Mouse (Mus musculus): ENCODE results near the gene Arhgap10. TPM values are rescaled to one million over a fixed set of nuclear protein-coding genes. Genes with fewer than 3 reads are reported as not detected.
A peak's percentile ranks its signal among the peaks of the same experiment; 100 is the strongest.

Gene Arhgap10
- polyA plus RNA-seq, 1 experiment from 2014 or later = 23.2 TPM

GRCm38 (mm10) chr8:77422632-77423252 is 95.0 kb downstream of the Arhgap10 start:
- Histone ChIP-seq H3K27ac (ENCODE audit: low read depth) (no peak overlapping the region), H3K36me3 (ENCODE audit: insufficient read depth) (peaks cover 38% of the 10 kb centered on the region; the same call in 1 of the 2 replicates), H3K27me3 (ENCODE audit: insufficient read depth, low read length) (no peaks in the 10 kb centered on the region), H3K9ac (no peak overlapping the region), H3K4me1 (ENCODE audit: insufficient read depth) (no peaks in the 10 kb centered on the region), H3K4me2 (no peak overlapping the region), H3K9me3 (ENCODE audit: low read depth, low read length) (no peaks in the 10 kb centered on the region), H3K4me3 (ENCODE audit: low read depth, low read length) (no peak overlapping the region)
- no peak for TF ChIP-seq CTCF (IDR thresholded peaks at IDR 0.05; ENCODE audit: low read depth)
- 82% methylated on average over 15 of the region's 15 CpGs for WGBS
- no peak for ATAC-seq (ENCODE audit: insufficient read depth)
- DNase-seq = no peak

DNA sequence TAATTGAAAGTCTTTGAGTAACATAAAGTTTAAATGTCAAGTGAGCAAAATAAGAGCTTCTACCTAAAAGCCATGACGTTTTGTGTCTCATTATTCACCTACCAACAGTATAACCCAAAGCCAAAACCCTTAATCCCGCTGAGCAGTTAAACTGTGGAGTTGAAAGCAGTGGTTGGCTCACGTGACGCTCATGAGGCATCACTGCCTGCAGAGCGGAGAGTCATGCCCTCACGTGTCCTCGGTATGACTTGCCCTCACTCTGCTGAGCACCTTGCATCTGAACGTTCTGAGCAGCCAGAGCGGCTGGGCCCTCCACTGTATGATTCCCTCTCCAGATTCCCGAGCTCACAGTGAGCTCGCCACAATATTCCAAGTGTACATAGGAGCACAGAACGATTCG is 96.2 kb downstream of the Arhgap10 start:
- Histone ChIP-seq H3K27me3 (ENCODE audit: insufficient read depth, low read length) (no peaks in the 10 kb centered on the region), H3K4me3 (ENCODE audit: low read depth, low read length) (no peak overlapping the region), H3K4me1 (ENCODE audit: insufficient read depth) (no peaks in the 10 kb centered on the region), H3K27ac (ENCODE audit: low read depth) (no peak overlapping the region), H3K9ac (no peak overlapping the region), H3K9me3 (ENCODE audit: low read depth, low read length) (no peaks in the 10 kb centered on the region), H3K36me3 (ENCODE audit: insufficient read depth) (peaks cover 41% of the 10 kb centered on the region; the same call in 1 of the 2 replicates), H3K4me2 (no peak overlapping the region)
- DNase-seq (no peak), ATAC-seq (ENCODE audit: insufficient read depth) (no peak)
- no peak for TF ChIP-seq CTCF (IDR thresholded peaks at IDR 0.05; ENCODE audit: low read depth)
- WGBS = 82% methylated on average over 13 of the region's 13 CpGs

DNA sequence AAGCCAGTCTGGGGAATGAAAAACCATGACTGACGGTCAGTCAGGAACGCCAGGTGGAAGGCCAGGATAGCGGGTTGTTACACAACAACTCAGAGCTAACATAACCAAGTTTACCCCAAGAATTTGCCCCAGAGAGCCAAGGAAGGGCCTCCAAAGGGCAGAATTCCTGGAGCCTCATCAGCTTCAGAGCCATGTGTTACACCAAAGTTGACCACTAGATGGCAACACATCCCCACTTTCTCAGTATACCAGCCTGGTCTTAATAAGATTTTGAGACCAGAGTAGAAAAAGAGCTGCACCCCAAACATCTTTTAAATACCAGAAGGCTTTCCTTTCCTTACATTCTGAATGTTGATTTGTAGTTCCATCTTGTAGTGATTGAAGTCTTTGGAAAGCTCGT is 98.0 kb downstream of the Arhgap10 start:
- no peak overlapping the region for H3K4me2 ChIP-seq
- H3K4me1 ChIP-seq (ENCODE audit: insufficient read depth) = no peaks in the 10 kb centered on the region
- peak; percentile 93 for DNase-seq
- no peaks in the 10 kb centered on the region for H3K9me3 ChIP-seq (ENCODE audit: low read depth, low read length)
- no peaks in the 10 kb centered on the region for H3K27me3 ChIP-seq (ENCODE audit: insufficient read depth, low read length)
- H3K27ac ChIP-seq (ENCODE audit: low read depth) = no peak overlapping the region
- WGBS = 48% methylated on average over 4 of the region's 4 CpGs
- ATAC-seq (ENCODE audit: insufficient read depth) = peak; percentile 50; the same call in 1 of the 2 replicates
- H3K9ac ChIP-seq = no peak overlapping the region
- H3K36me3 ChIP-seq (ENCODE audit: insufficient read depth) = peaks cover 35% of the 10 kb centered on the region; the same call in 1 of the 2 replicates
- peak; percentile 89 for TF ChIP-seq CTCF (IDR thresholded peaks at IDR 0.05; ENCODE audit: low read depth)
- no peak overlapping the region for H3K4me3 ChIP-seq (ENCODE audit: low read depth, low read length)

DNA sequence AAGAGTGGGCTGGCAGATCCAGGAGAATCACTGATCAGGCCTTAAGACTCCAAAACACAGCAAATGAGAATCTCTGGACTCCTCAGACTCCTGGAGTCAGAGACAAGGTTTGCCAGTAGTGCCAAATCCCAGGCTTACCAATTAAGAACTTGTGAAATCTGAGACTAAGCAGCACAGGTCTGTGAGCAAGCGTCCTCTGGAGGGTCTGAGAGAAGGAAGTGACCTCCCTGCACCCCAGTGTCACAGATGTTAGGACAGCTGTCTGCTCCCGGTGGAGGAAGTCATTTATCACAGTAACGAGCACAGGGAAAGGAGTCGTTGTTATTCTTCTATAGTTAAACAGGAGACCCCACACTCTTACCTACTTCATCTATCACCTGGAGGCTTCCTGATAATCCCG is 101.0 kb downstream of the Arhgap10 start:
- TF ChIP-seq CTCF (IDR thresholded peaks at IDR 0.05; ENCODE audit: low read depth) = no peak
- Histone ChIP-seq H3K27me3 (ENCODE audit: insufficient read depth, low read length) (no peaks in the 10 kb centered on the region), H3K4me1 (ENCODE audit: insufficient read depth) (no peaks in the 10 kb centered on the region), H3K4me2 (no peak overlapping the region), H3K9me3 (ENCODE audit: low read depth, low read length) (no peaks in the 10 kb centered on the region), H3K36me3 (ENCODE audit: insufficient read depth) (peaks cover 50% of the 10 kb centered on the region), H3K27ac (ENCODE audit: low read depth) (no peak overlapping the region), H3K9ac (no peak overlapping the region), H3K4me3 (ENCODE audit: low read depth, low read length) (no peak overlapping the region)
- no peak for ATAC-seq (ENCODE audit: insufficient read depth)
- no peak for DNase-seq
- 12% methylated on average over 5 of the region's 5 CpGs for WGBS

DNA sequence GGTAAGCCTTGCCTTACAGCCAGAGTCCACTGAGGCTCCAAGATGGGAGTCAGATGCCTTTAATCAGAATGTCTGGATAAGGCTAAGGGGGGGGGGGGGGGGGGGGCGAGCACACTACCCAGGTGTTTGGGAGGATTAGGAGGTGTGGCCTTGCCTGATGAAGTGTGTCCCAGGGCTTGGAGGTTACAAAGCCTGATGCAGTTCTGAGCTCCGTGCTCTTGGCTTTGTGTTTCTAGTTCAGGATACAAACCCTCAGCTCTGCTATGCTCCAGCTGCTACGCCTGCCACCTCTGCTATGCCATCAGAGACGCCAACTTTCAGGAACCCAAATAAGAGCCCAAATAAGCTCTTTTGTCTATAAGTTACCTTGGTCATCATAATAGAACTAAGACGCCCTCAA is 101.7 kb downstream of the Arhgap10 start:
- no peak for TF ChIP-seq CTCF (IDR thresholded peaks at IDR 0.05; ENCODE audit: low read depth)
- 71% methylated on average over 4 of the region's 5 CpGs for WGBS
- H3K9ac ChIP-seq = no peak overlapping the region
- H3K36me3 ChIP-seq (ENCODE audit: insufficient read depth) = peaks cover 55% of the 10 kb centered on the region
- H3K4me1 ChIP-seq (ENCODE audit: insufficient read depth) = no peaks in the 10 kb centered on the region
- H3K4me3 ChIP-seq (ENCODE audit: low read depth, low read length) = no peak overlapping the region
- no peaks in the 10 kb centered on the region for H3K9me3 ChIP-seq (ENCODE audit: low read depth, low read length)
- no peak overlapping the region for H3K4me2 ChIP-seq
- no peak overlapping the region for H3K27ac ChIP-seq (ENCODE audit: low read depth)
- ATAC-seq (ENCODE audit: insufficient read depth) (no peak), DNase-seq (no peak)
- H3K27me3 ChIP-seq (ENCODE audit: insufficient read depth, low read length) = no peaks in the 10 kb centered on the region

DNA sequence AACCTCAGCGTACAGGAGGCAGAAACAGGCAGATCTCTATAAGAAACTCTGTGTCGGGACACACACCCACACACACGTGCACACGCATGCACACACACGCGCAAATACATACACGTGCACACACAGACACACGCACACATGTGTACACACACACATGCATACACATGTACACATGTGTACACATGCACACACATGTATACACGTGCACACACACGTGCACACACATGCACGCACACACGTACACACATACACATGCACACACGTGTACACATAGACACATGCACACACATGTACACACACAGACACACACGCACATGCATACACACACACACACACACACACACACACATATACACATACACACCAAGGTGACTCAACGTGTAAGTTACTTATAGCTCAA is 106.5 kb downstream of the Arhgap10 start:
- Histone ChIP-seq H3K4me3 (ENCODE audit: low read depth, low read length) (no peak overlapping the region), H3K27ac (ENCODE audit: low read depth) (no peak overlapping the region), H3K4me2 (no peak overlapping the region), H3K27me3 (ENCODE audit: insufficient read depth, low read length) (no peaks in the 10 kb centered on the region), H3K9me3 (ENCODE audit: low read depth, low read length) (no peaks in the 10 kb centered on the region), H3K36me3 (ENCODE audit: insufficient read depth) (peaks cover 45% of the 10 kb centered on the region), H3K9ac (no peak overlapping the region), H3K4me1 (ENCODE audit: insufficient read depth) (no peaks in the 10 kb centered on the region)
- no peak for TF ChIP-seq CTCF (IDR thresholded peaks at IDR 0.05; ENCODE audit: low read depth)
- 96% methylated on average over 15 of the region's 15 CpGs for WGBS
- ATAC-seq (ENCODE audit: insufficient read depth) (no peak), DNase-seq (no peak)

DNA sequence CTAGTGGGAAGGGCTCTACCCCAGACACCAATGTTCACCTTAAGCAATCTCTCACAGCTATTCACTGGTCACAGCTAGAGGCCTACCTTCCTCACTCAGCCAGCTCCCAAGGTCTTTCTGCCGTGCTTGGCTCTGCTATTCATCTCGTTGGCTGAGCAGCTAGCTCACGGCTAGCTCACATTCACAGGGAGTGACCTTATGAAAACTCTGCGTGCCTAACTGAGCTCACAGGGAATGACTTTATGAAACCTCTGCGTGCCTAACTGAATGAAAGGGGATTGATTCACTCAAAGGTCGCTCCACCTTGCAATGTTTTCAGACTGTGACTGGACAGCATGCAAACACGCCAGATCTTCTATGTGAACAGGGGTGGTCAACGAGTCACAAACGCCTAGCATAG is 107.4 kb downstream of the Arhgap10 start:
- WGBS = 83% methylated on average over 9 of the region's 9 CpGs
- peaks cover 45% of the 10 kb centered on the region for H3K36me3 ChIP-seq (ENCODE audit: insufficient read depth)

More for the DNA sequence above, 107.4 kb downstream of the Arhgap10 start:
- Histone ChIP-seq H3K27ac (ENCODE audit: low read depth) (no peak overlapping the region), H3K4me2 (no peak overlapping the region), H3K27me3 (ENCODE audit: insufficient read depth, low read length) (no peaks in the 10 kb centered on the region), H3K9me3 (ENCODE audit: low read depth, low read length) (no peaks in the 10 kb centered on the region), H3K4me3 (ENCODE audit: low read depth, low read length) (no peak overlapping the region), H3K9ac (no peak overlapping the region), H3K4me1 (ENCODE audit: insufficient read depth) (no peaks in the 10 kb centered on the region)
- DNase-seq = no peak
- ATAC-seq (ENCODE audit: insufficient read depth) = no peak
- TF ChIP-seq CTCF (IDR thresholded peaks at IDR 0.05; ENCODE audit: low read depth) = no peak
